Mouse (Mus musculus): Measurements from ENCODE around the gene Adam19. TPM values are rescaled to one million over a fixed set of nuclear protein-coding genes. Genes with fewer than 3 reads are reported as not detected.
A peak's percentile ranks its signal among the peaks of the same experiment; 100 is the strongest.
"Not testable (repeated sequence)": the region's sequence is repeated elsewhere in the genome, so short reads cannot be mapped to it uniquely, and the experiment has no call there.

Gene Adam19
- total RNA-seq, 2 experiments from 2014 or later, result 0.46 to 0.49 TPM

- ATAC-seq (replicated peaks; ENCODE audit: poor library complexity), result no peak
These were observed 70.5 kb downstream of the Adam19 start for GRCm38 (mm10) chr11:46126317-46126716.

GRCm38 (mm10) chr11:46126827-46127410 is 71.1 kb downstream of the Adam19 start:
- ATAC-seq (replicated peaks; ENCODE audit: poor library complexity), result no peak

GRCm38 (mm10) chr11:46127621-46128547 is 72.1 kb downstream of the Adam19 start:
- peak; percentile 68 for ATAC-seq (replicated peaks; ENCODE audit: poor library complexity)

GRCm38 (mm10) chr11:46128548-46128945 is 72.8 kb downstream of the Adam19 start:
- ATAC-seq (replicated peaks; ENCODE audit: poor library complexity), result peak; percentile 70

- no peak for ATAC-seq (replicated peaks; ENCODE audit: poor library complexity)
These were observed 75.5 kb downstream of the Adam19 start for GRCm38 (mm10) chr11:46131022-46131986.

GRCm38 (mm10) chr11:46134899-46135298 is 79.1 kb downstream of the Adam19 start:
- no peak for ATAC-seq (replicated peaks; ENCODE audit: poor library complexity)

- no peak for ATAC-seq (replicated peaks; ENCODE audit: poor library complexity)
These were observed 87.5 kb downstream of the Adam19 start for GRCm38 (mm10) chr11:46143342-46143741.

GRCm38 (mm10) chr11:46145163-46145875 is 89.5 kb downstream of the Adam19 start:
- ATAC-seq (replicated peaks; ENCODE audit: poor library complexity), result no peak

GRCm38 (mm10) chr11:46146619-46147018 is 90.8 kb downstream of the Adam19 start:
- peak; percentile 58; the same call in 1 of the 2 replicates for ATAC-seq (replicated peaks; ENCODE audit: poor library complexity)

GRCm38 (mm10) chr11:46156945-46157344 is 101.2 kb downstream of the Adam19 start:
- ATAC-seq (replicated peaks; ENCODE audit: poor library complexity), result no peak

- no peak for ATAC-seq (replicated peaks; ENCODE audit: poor library complexity)
These were observed 101.7 kb downstream of the Adam19 start for GRCm38 (mm10) chr11:46157462-46157861.

- 0 out of 2 replicates have a peak, but pooled peaks have one; percentile 20 for ATAC-seq (replicated peaks; ENCODE audit: poor library complexity)
These were observed 110.2 kb downstream of the Adam19 start, which contains the start of gene Nipal4 for GRCm38 (mm10) chr11:46165866-46166585. TSS of gene Nipal4 (minus strand) at chr11:46166508.

GRCm38 (mm10) chr11:46168506-46168905 is 112.7 kb downstream of the Adam19 start:
- no peak for ATAC-seq (replicated peaks; ENCODE audit: poor library complexity)

GRCm38 (mm10) chr11:46169908-46170307 is 114.1 kb downstream of the Adam19 start:
- no peak for ATAC-seq (replicated peaks; ENCODE audit: poor library complexity)

- no peak for ATAC-seq (replicated peaks; ENCODE audit: poor library complexity)
These were observed 116.3 kb downstream of the Adam19 start for GRCm38 (mm10) chr11:46172128-46172527.

GRCm38 (mm10) chr11:46176155-46176554 is 120.4 kb downstream of the Adam19 start:
- ATAC-seq (replicated peaks; ENCODE audit: poor library complexity), result no peak

GRCm38 (mm10) chr11:46177246-46178043 is 121.7 kb downstream of the Adam19 start:
- ATAC-seq (replicated peaks; ENCODE audit: poor library complexity), result no peak

- not testable (repeated sequence) for ATAC-seq (replicated peaks; ENCODE audit: poor library complexity)
These were observed 126.2 kb downstream of the Adam19 start for GRCm38 (mm10) chr11:46182031-46182430.

- ATAC-seq (replicated peaks; ENCODE audit: poor library complexity), result no peak
These were observed 129.2 kb downstream of the Adam19 start for GRCm38 (mm10) chr11:46184946-46185345.

All from megakaryocyte progenitor cell, adult 5-6 weeks (primary cell).